Mouse (Mus musculus) spleen, postnatal 14 days (tissue): Measurements from ENCODE around the gene Pxylp1.

Source experiments
- DNase-seq, 2 experiments: peaks; one replicate each; pipeline ENCODE4 v3.0.0; 2021 to 2022; ENCODE audit warnings: low spot score in 2 of 2

Pxylp1 gene

GRCm38 (mm10) chr9:96827002-96827785 is 65.3 kb downstream of the Pxylp1 start:
- no peak for DNase-seq

GRCm38 (mm10) chr9:96824857-96825256 is 67.6 kb downstream of the Pxylp1 start:
- no peak for DNase-seq

- DNase-seq: no peak
These were observed 68.4 kb downstream of the Pxylp1 start for GRCm38 (mm10) chr9:96824026-96824425.

GRCm38 (mm10) chr9:96823541-96823940 is 68.9 kb downstream of the Pxylp1 start:
- no peak for DNase-seq

GRCm38 (mm10) chr9:96823005-96823404 is 69.5 kb downstream of the Pxylp1 start:
- DNase-seq: no peak

GRCm38 (mm10) chr9:96818822-96819481 is 73.5 kb downstream of the Pxylp1 start:
- no peak for DNase-seq

- peak in 1 of 2 experiments; percentile 28 for DNase-seq
These were observed 74.2 kb downstream of the Pxylp1 start for GRCm38 (mm10) chr9:96818128-96818821.

GRCm38 (mm10) chr9:96811996-96812395 is 80.5 kb downstream of the Pxylp1 start:
- DNase-seq: no peak

- no peak for DNase-seq
These were observed 92.2 kb downstream of the Pxylp1 start for GRCm38 (mm10) chr9:96800131-96800825.

- DNase-seq: no peak
These were observed 95.2 kb downstream of the Pxylp1 start for GRCm38 (mm10) chr9:96797311-96797710.

GRCm38 (mm10) chr9:96795399-96795928 is 97.0 kb downstream of the Pxylp1 start:
- no peak for DNase-seq

- DNase-seq: no peak
These were observed 97.9 kb downstream of the Pxylp1 start for GRCm38 (mm10) chr9:96794601-96795000.

- no peak for DNase-seq
These were observed 99.9 kb downstream of the Pxylp1 start for GRCm38 (mm10) chr9:96792543-96792942.

- no peak for DNase-seq
These were observed 102.0 kb downstream of the Pxylp1 start for GRCm38 (mm10) chr9:96790389-96791007.

- DNase-seq: no peak
These were observed 102.6 kb downstream of the Pxylp1 start for GRCm38 (mm10) chr9:96789906-96790305.

GRCm38 (mm10) chr9:96787797-96788196 is 104.7 kb downstream of the Pxylp1 start:
- no peak for DNase-seq

- DNase-seq: no peak
These were observed 106.6 kb downstream of the Pxylp1 start for GRCm38 (mm10) chr9:96785871-96786342.

GRCm38 (mm10) chr9:96785187-96785586 is 107.3 kb downstream of the Pxylp1 start:
- DNase-seq: no peak

GRCm38 (mm10) chr9:96783667-96784066 is 108.8 kb downstream of the Pxylp1 start:
- DNase-seq: no peak

GRCm38 (mm10) chr9:96783258-96783657 is 109.2 kb downstream of the Pxylp1 start:
- no peak for DNase-seq

- DNase-seq: no peak
These were observed 110.4 kb downstream of the Pxylp1 start for GRCm38 (mm10) chr9:96782062-96782461.
